Mouse (Mus musculus) testis, adult 2 months (tissue): Measurements from ENCODE around the gene Cdc42ep2.

ENCODE experiments used
- CTCF ChIP-seq: fragments of 200-500 bp; IDR thresholded peaks from 2 replicates; pipeline ENCODE4 v1.5.1; 2012; ENCODE audit warnings: low read depth, mild to moderate bottlenecking, inconsistent platforms, low read length, moderate library complexity; ENCODE audit not compliant: control insufficient read depth, insufficient read depth, insufficient replicate concordance
- POLR2A ChIP-seq: fragments of 200-500 bp; IDR thresholded peaks from 2 replicates; pipeline ENCODE4 v1.6.1; 2012; ENCODE audit warnings: low read depth, mild to moderate bottlenecking, inconsistent platforms, low read length, moderate library complexity; ENCODE audit not compliant: control insufficient read depth

GRCm38 (mm10) chr19:5951631-5952030, 27.0 kb upstream of the Cdc42ep2 start:
- TF ChIP-seq POLR2A (no peak), CTCF (no peak)
